Mouse (Mus musculus): ENCODE data around the gene Zfp119a.
"Not testable (repeated sequence)": the region's sequence is repeated elsewhere in the genome, so short reads cannot be mapped to it uniquely, and the experiment has no call there.

Zfp119a gene

DNA sequence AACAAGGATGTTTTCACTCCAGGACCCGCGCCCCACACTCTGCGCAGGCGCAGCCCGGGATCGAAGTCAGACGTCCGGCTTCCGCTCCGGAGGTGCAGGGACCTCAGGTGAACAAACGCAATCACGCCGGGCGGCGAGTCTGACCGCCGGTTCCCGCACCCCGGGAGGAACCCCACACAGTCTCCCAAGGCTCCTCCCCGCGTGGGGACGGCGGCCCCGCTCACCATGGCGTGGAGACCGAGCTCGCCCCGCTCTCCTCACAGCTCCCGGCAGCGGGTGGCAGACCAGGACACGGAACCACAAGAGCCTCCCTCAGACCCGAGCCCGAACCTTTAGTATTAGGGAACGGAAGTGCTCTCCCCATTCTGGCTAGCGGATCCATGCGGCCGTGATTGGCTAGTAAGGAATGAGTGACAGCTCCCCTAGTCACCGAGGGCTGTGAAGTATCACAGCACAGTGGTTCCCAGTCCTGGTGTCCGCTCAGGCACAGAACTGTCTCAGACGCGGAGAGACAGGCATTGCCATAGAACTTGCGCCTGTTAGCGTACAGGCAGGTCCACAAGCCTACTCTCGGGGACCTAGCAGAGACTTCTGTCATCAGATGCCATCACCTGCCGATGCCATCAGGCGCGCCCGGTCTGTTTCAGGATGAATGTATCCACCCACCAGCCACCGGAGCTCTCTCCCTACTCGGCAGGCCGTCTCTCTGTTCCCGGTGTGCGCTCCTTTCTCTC, at the start of gene Zfp119a:
Gene Zfp119a (minus strand): TSS at position 295 of the 734 bp plus-strand sequence.
- peak; percentile 90 for DNase-seq (ENCODE audit: extremely low read depth, low read depth)

DNA sequence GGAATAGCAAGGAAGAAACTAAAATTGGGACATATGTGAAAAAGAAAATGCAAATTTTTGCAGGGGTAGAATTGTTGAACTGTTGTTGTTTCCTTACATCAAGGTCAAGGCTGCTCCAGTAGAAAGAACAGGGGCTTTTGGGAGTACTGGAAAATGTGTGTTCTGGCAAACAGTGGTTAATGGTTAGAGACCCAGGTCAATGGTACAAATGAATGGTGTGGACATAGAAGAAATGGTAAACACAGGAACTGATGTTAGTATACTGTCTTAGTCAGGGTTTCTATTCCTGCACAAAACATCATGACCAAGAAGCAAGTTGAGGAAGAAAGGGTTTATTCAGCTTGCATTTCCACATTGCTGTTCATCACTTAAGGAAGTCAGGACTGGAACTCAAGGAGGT, 27.9 kb upstream of the Zfp119a start:
- no peak for DNase-seq (ENCODE audit: extremely low read depth, low read depth)

DNA sequence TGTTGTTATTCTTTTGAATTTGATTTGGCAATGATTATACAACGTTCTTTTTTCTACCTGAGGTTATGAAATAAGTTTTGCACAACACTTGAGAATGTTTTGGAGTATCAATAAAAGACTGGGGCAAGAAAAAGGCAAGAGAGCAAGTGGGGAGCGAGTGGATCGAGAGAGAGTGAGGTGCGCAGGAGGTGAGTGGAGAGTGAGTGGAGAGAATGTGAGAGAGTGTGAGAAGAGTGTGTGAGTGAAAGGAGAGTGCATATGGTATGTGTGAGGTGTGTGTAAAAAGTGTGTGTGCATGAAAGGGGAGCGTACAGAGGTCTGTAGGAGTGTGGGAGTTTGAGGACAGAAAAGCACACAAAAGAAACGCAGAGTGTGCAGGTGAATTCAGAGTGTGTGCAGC, 25.4 kb upstream of the Zfp119a start:
- no peak for DNase-seq (ENCODE audit: extremely low read depth, low read depth)

DNA sequence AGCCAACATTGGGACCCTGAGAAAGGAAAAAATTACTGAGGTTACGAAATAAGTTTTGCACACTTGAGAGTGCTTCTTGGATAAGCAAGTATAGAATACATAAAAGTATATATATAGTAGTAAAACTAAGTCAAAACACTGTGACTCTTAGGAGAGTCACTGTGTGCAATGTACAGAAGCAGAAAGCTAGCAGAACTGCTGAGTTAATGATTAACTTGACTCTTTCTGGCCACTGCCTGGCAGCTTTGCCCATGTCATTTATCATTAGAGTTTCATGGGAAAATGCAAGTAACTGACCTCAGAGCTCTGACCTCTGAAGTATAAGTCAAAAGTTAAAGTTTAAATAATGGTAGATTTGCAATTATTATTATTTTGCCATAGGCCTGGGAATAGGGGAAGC, 25.0 kb upstream of the Zfp119a start:
- no peak for DNase-seq (ENCODE audit: extremely low read depth, low read depth)

DNA sequence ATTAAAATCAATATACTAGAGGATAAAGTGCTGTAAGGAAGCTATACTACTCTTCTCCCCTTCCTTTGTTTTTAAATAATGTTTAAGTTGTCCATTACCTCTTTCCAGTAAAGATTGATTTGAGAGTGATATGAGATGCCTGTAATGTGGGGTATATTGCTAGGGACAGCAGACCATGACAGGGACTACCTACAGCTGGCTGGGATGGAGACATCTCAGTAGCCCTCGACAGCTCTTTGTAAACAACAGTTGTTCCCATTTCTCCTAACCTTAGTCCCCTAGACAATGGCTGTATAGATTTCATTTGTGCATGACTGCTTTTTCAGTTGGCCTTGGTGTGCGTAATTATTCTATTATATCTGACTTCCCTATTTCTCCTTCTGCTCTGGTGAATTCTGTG, 24.4 kb upstream of the Zfp119a start:
- DNase-seq (ENCODE audit: extremely low read depth, low read depth), result no peak

DNA sequence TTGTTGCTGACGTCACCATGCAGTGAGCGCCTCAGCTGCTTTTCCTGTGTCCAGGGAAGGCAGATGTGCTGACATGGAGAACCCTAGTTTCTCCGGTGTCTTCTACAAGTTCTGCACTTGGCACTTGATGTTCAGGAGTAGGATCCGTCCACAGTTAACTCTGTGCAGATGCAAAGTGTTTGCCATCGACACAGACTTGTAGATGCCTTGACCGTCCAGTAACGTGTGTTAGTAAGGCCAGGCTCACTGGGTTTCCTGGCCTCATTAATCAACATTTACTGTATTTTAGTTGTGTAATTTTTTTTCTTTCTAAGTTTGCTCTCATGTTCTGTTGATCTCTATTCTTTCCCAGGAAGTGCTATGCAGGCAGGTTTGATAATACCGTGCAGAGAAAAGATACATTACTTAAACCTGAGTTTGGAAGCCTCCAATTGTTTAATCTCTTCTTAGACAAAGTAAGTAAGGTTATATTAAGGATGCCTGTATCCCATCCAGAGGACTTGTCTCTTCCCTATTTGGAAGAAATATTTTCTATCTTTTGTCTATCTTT, 13.8 kb upstream of the Zfp119a start:
- DNase-seq (ENCODE audit: extremely low read depth, low read depth), result not testable (repeated sequence)

DNA sequence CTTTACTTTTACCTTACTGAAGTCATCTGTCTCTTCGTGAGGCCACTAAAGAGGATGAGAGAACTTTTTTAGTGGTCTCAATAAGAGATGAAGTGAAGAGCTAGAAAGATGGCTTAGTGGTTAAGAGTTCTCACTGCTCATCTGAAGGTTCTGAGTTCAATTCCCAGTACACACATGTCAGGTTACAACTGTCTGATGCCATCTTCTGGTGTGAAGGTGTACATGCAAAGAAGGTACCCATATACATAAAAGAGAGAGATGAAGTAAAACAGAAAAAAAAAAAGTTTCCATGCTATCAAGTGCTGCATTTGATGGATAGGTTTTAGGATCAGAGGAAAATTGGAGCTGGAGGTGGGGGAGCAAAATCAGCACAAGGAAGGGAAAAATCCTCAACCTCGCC, 6.2 kb upstream of the Zfp119a start:
- no peak for DNase-seq (ENCODE audit: extremely low read depth, low read depth)

DNA sequence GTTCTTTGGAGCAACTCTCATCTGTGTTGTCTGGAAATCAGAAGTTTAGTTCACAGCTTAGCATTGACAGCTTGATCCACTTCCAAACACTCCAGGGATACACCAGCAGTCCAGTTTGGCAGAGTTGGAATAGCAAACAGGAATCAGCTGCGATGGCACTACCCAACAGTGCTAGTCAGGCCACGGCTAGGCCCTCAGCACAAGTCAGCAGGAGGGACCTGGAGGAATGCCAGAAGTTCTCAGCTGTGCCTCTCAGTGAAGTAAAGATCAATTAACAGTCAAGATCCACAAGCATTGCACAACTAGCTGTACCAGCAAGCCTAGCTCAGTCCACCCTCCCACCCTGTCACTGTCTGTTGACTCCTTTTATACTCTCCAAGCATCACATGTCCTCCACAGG, 4.9 kb upstream of the Zfp119a start:
- no peak for DNase-seq (ENCODE audit: extremely low read depth, low read depth)

DNA sequence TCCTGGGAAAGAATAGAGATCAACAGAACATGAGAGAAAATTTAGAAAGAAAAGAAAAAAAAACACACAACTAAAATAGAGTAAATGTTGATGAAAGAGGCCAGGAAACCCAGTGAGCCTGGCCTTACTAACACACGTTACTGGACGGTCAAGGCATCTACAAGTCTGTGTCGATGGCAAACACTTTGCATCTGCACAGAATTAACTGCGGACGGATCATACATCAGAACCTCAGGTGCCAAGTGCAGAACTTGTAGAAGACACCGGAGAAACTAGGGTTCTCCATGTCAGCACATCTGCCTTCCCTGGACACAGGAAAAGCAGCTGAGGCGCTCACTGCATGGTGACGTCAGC, 471 bp downstream of the Zfp119a start:
- DNase-seq (ENCODE audit: extremely low read depth, low read depth), result not testable (repeated sequence)

DNA sequence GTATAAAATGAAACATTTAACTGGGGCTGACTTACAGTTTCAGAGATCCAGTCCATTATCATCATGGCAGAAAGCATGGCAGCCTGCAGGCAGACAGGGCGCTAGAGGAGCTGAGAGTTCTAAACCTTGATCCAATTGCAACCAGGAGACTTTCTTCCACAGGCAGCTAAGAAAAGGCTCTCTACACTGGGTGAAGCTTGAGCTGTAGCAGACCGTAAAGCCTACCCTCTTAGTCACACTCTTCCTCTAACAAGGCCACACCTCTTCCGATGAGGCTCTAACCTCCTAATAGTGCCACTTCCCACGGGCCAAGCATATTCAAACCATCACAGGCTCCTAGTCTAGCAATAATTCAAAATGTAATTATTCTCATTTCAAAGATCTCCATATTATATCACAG, 1.5 kb downstream of the Zfp119a start:
- DNase-seq (ENCODE audit: extremely low read depth, low read depth), result no peak

DNA sequence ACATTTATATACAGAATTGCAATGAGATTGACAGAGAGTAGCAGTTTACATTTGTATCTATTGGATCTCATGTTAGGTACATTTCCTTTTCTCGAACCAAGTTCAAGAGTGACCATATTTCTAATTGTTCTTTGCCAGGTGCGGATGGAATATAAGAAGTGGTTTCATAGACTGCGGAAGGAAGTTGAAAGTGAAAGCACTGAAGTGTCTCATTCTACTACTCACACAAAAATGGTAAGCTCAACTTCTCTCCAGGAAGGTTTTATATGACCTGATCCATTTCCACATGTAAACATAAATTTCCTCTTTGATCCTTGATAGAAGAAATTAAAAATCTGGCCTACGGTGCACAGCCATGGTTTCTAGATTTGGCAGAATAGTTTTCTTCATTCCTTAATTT, 35.7 kb downstream of the Zfp119a start:
- no peak for DNase-seq (ENCODE audit: extremely low read depth, low read depth)

DNA sequence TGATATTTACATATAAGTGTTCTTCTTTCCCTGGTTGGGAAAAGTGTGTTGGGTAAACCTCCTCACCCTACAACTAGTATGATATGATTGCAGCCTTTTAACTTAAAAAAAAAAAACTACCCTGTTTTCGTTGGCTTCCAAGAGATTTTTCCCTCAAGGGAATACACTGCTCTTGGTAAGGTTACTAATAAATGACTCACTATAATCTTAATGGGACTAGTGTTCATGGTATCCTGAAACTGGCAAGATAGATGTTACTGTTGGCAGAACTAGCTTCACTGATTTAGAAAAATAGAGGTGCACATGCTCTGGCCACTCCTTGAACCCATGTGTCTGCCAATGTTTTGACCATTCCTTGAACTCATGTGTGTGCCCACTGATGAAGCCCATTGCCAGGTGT, 57.2 kb downstream of the Zfp119a start:
- DNase-seq (ENCODE audit: extremely low read depth, low read depth), result no peak

DNA sequence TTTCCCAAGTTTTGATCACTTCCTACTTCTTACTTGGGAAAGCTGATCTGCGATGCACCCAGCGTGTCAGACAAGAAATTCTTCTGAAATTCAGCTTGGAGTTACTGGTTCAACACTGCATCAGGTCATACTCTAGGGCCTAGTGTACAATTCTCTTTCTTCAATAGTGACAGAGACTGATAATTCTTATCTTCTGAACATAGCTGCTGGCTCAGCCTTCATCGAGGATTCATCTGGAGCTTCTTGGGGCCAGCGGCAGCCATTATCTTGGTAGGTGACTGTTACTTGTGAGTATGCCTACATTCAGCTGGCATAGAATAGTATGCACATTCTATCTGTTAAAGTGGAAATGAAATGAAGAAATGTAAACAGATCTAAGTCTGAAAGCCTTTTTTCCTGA, 61.9 kb downstream of the Zfp119a start:
- no peak for DNase-seq (ENCODE audit: extremely low read depth, low read depth)

Data from MEL-GATA-1-ER (cell line).